Mouse (Mus musculus) MEL (cell line): ENCODE data around the gene Nek4.

ENCODE experiments used
- CTCF ChIP-seq, 3 experiments: IDR thresholded peaks in 2 of 3; conservative IDR thresholded peaks in 1 of 3; 2 replicates each; pipeline ENCODE4 v1.5.1; 2011 to 2012; ENCODE audit warnings: low read length in 3 of 3, low read depth in 2 of 3, mild to moderate bottlenecking in 2 of 3, improper control_type of control experiment in 1 of 3, inconsistent platforms in 1 of 3, mixed read lengths in 1 of 3, moderate library complexity in 1 of 3; ENCODE audit not compliant: control insufficient read depth in 1 of 3, insufficient read depth in 1 of 3, poor library complexity in 1 of 3, severe bottlenecking in 1 of 3
- EP300 ChIP-seq, 2 experiments: IDR thresholded peaks; 2 replicates each; pipeline ENCODE4 v1.6.1; 2011; ENCODE audit warnings: improper control_type of control experiment in 2 of 2, low read length in 2 of 2, low read depth in 1 of 2, mild to moderate bottlenecking in 1 of 2
- POLR2A ChIP-seq, 2 experiments: IDR thresholded peaks; 2 replicates each; pipeline ENCODE4 v1.6.1; 2011 to 2012; ENCODE audit warnings: low read length in 2 of 2, mild to moderate bottlenecking in 2 of 2, control low read depth in 1 of 2, improper control_type of control experiment in 1 of 2, low read depth in 1 of 2, moderate library complexity in 1 of 2; ENCODE audit not compliant: control insufficient read depth in 1 of 2, insufficient read depth in 1 of 2, poor library complexity in 1 of 2

DNA sequence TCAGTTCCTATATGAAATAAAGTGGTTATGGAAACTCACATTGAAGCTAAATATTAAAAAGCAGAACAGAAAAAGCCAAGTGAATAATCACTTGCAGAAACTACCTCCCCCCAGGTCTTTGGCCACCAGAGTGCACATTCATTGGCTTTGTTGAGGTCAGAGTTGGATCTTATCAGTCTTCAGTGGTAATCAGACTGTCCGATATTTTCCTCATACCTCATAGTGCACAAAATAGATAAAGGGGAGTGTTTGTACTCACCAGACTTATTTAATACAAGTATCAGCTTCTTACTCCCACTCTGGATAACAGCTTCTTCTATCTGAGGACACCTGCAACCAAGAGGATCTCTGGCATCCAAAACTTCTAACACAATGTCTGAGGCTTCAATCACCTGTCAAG is 64.9 kb downstream of the Nek4 start:
- TF ChIP-seq CTCF (IDR thresholded peaks at IDR 0.05 in 2 of 3, conservative IDR thresholded peaks at IDR 0.05 in 1 of 3; ENCODE audit: control insufficient read depth in 1 of 3, insufficient read depth in 1 of 3, low read depth in 2 of 3, low read length in 3 of 3, poor library complexity in 1 of 3, severe bottlenecking in 1 of 3): no peak
- peak; percentile 14 to 58; a peak in 3 of 4 replicates for TF ChIP-seq EP300 (IDR thresholded peaks at IDR 0.05; ENCODE audit: low read depth in 1 of 2, low read length in 2 of 2)
- peak in 1 of 2 experiments; percentile 42; a peak in 1 of 4 replicates for TF ChIP-seq POLR2A (IDR thresholded peaks at IDR 0.05; ENCODE audit: control insufficient read depth in 1 of 2, insufficient read depth in 1 of 2, low read depth in 1 of 2, low read length in 2 of 2, poor library complexity in 1 of 2)
